Mouse (Mus musculus): Measurements from ENCODE around the gene Maged2. TPM values are rescaled to one million over a fixed set of nuclear protein-coding genes. Genes with fewer than 3 reads are reported as not detected.
"Not testable (repeated sequence)": the region's sequence is repeated elsewhere in the genome, so short reads cannot be mapped to it uniquely, and the experiment has no call there.

The Maged2 gene
- total and polyA plus RNA-seq, 3 experiments = 20.8 to 24.1 (median 23.1) TPM

- peak in 1 of 2 experiments; percentile 6 for DNase-seq
- H3K4me1 ChIP-seq (ENCODE audit: control insufficient read depth, insufficient read depth, low read length) = no peaks in the 10 kb centered on the region
- no peak overlapping the region for H3K9ac ChIP-seq (ENCODE audit: low read depth, low read length)
- intact Hi-C loops (cut with DNase I) = loop anchor here (2.0 to 10.0 kb wide), 2 partner anchors 139 to 221 kb away; no protein-coding TSS in a partner anchor
- no peaks in the 10 kb centered on the region for H3K79me2 ChIP-seq (replicated peaks; ENCODE audit: control insufficient read depth, insufficient read depth, low read length)
- no peak overlapping the region for H3K4me3 ChIP-seq
- H3K27ac ChIP-seq = no peak overlapping the region
- WGBS = 74% methylated on average over 1 of the region's 1 CpGs
- H3K27me3 ChIP-seq (ENCODE audit: control insufficient read depth, insufficient read depth, low read length) = no peaks in the 10 kb centered on the region
- no peaks in the 10 kb centered on the region for H3K36me3 ChIP-seq (ENCODE audit: control insufficient read depth, insufficient read depth, low read length)
- TF ChIP-seq POLR2A (IDR thresholded peaks at IDR 0.05; ENCODE audit: insufficient read depth, low read depth, low read length) (no peak), CTCF (IDR thresholded peaks at IDR 0.05) (no peak), EP300 (IDR thresholded peaks at IDR 0.05; ENCODE audit: insufficient read depth, low read depth, low read length) (no peak)
These were observed 1.5 kb upstream of the Maged2 start for GRCm38 (mm10) chrX:150815601-150816000.

DNA sequence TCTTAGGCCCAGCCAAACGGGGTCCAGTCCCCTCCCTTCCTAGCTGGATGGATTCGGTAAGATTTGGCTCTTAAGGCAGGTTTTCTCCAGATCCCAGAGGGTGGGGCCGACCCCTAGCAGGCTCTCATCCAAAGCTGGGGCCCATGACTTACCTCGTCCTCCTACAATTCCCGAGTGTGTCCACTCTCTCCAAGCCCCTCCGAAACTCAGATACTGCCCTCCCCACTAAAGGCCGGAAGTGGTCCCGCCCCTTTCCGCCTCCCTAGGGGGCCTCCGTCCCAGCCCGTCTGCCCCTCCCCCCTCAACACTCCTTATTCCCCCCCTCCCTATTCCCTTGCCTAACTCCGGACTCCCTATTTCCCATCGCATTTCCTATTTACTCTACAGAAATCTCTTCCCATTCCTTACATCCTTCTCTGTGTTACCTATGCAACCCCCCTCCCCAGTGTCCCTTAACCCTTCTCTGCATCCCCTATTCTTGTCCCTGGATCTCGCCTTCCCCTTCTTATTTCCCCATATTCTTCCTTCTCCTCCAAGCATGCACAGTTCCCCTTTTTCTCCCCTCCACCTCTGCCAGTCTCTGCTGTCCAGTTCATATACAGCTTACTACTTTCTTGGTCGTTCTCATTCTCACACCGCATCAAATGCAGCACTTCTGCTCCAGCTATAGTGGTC lies 544 bp downstream of the Maged2 start:
- intact Hi-C loops (cut with DNase I) = loop anchor here (2.0 to 10.0 kb wide), 3 partner anchors 141 to 284 kb away; partner anchors contain the start of gene Tsr2
- TF ChIP-seq CTCF (IDR thresholded peaks at IDR 0.05) (no peak), POLR2A (IDR thresholded peaks at IDR 0.05; ENCODE audit: insufficient read depth, low read depth, low read length) (no peak), EP300 (IDR thresholded peaks at IDR 0.05; ENCODE audit: insufficient read depth, low read depth, low read length) (no peak)
- H3K27me3 ChIP-seq (ENCODE audit: control insufficient read depth, insufficient read depth, low read length) = no peaks in the 10 kb centered on the region
- WGBS = 22% methylated on average over 16 of the region's 16 CpGs
- DNase-seq = peak; percentile 38 to 60
- H3K4me3 ChIP-seq = peak overlapping the region; percentile 54
- no peaks in the 10 kb centered on the region for H3K4me1 ChIP-seq (ENCODE audit: control insufficient read depth, insufficient read depth, low read length)
- peak overlapping the region; percentile 67 for H3K27ac ChIP-seq
- H3K36me3 ChIP-seq (ENCODE audit: control insufficient read depth, insufficient read depth, low read length) = no peaks in the 10 kb centered on the region
- H3K79me2 ChIP-seq (replicated peaks; ENCODE audit: control insufficient read depth, insufficient read depth, low read length) = no peaks in the 10 kb centered on the region
- peak overlapping the region; percentile 50 for H3K9ac ChIP-seq (ENCODE audit: low read depth, low read length)

DNA sequence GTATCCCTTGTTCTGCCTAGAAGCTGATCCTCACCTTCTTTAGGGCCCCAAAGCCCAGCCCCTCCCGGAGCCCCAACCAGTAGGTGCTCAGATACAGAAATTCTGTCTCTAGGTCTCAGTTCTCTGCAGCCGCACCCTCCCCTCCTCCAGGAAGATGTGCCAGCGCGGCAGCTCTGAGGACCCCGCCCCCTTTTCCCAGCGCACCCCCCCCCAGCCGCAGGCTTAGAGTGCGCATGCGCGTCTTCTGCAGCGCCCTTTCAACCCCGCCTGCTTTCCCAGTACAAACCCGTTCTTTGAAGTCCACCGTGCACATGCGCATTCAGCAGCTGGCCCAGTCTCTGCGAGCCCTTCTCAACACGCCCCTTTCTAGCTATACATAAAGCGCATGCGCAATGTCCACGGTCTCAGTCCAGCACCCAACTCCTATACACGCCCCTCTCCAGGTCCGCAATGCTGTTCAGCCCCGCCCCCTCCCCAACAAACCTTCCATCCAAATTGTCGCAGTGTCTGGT lies 1.3 kb downstream of the Maged2 start:
- intact Hi-C loops (cut with DNase I) = loop anchor here (5.0 to 10.0 kb wide), 2 partner anchors 218 to 284 kb away; partner anchors contain the start of gene Tsr2
- Histone ChIP-seq H3K27ac (peak overlapping the region; percentile 67), H3K36me3 (ENCODE audit: control insufficient read depth, insufficient read depth, low read length) (no peaks in the 10 kb centered on the region), H3K79me2 (replicated peaks; ENCODE audit: control insufficient read depth, insufficient read depth, low read length) (no peaks in the 10 kb centered on the region), H3K4me1 (ENCODE audit: control insufficient read depth, insufficient read depth, low read length) (no peaks in the 10 kb centered on the region), H3K9ac (ENCODE audit: low read depth, low read length) (peak overlapping the region; percentile 50), H3K27me3 (ENCODE audit: control insufficient read depth, insufficient read depth, low read length) (no peaks in the 10 kb centered on the region), H3K4me3 (peak overlapping the region; percentile 54)
- DNase-seq = peak; percentile 80 to 89
- TF ChIP-seq EP300 (IDR thresholded peaks at IDR 0.05; ENCODE audit: insufficient read depth, low read depth, low read length) = no peak
- no peak for TF ChIP-seq CTCF (IDR thresholded peaks at IDR 0.05)
- TF ChIP-seq POLR2A (IDR thresholded peaks at IDR 0.05; ENCODE audit: insufficient read depth, low read depth, low read length) = no peak
- WGBS = 14% methylated on average over 24 of the region's 24 CpGs

- H3K27me3 ChIP-seq (ENCODE audit: control insufficient read depth, insufficient read depth, low read length); H3K4me3 ChIP-seq; H3K79me2 ChIP-seq (replicated peaks; ENCODE audit: control insufficient read depth, insufficient read depth, low read length); H3K9ac ChIP-seq (ENCODE audit: low read depth, low read length); H3K4me1 ChIP-seq (ENCODE audit: control insufficient read depth, insufficient read depth, low read length); intact Hi-C loops (cut with DNase I); DNase-seq; H3K36me3 ChIP-seq (ENCODE audit: control insufficient read depth, insufficient read depth, low read length); H3K27ac ChIP-seq: not testable (repeated sequence)
- WGBS = 57% methylated on average over 2 of the region's 4 CpGs
These were observed 13.2 kb downstream of the Maged2 start for GRCm38 (mm10) chrX:150800987-150801386.

DNA sequence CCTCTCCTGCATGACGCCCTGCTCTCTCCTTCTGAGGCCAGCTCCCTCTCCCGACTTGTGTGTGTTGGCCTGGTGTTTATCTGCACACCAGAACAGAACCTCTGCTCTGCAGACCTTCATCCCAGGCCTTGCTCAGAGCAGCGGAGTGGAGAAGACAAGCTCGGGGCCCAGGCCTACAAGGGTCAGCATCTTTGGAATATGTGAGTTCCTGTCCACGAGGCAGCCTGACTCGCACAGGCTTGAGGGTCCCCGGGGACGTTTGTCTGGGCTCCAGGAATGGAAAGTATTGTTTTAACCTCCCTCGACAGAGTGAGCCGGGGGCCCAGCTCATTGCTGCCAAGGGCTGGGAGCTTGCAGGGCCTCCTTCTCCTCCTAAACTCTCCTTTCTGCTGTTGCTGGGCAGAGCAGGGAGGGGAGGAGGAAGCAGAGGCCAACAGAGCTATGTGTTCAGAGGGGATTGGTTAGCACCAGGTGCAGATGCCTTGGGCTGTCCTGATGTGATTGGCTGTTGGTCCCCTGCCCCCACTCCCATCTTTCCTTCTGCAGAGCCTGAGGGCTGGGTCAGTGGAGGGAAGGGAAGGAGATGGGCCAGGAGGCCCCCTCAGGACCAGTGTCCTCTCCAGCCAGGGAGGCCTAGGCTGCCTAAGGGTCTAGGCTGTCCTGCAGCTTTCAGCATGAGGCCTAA lies 15.5 kb downstream of the Maged2 start:
- H3K9ac ChIP-seq (ENCODE audit: low read depth, low read length); H3K36me3 ChIP-seq (ENCODE audit: control insufficient read depth, insufficient read depth, low read length); H3K27me3 ChIP-seq (ENCODE audit: control insufficient read depth, insufficient read depth, low read length); H3K27ac ChIP-seq; intact Hi-C loops (cut with DNase I); H3K79me2 ChIP-seq (replicated peaks; ENCODE audit: control insufficient read depth, insufficient read depth, low read length); H3K4me3 ChIP-seq; H3K4me1 ChIP-seq (ENCODE audit: control insufficient read depth, insufficient read depth, low read length): not testable (repeated sequence)
- DNase-seq = peak in 1 of 2 experiments; percentile 3
- 41% methylated on average over 5 of the region's 10 CpGs for WGBS

Other genes with a start within 250 kb of the Maged2 start
- gene Pfkfb1, start 226.1 kb downstream of the Maged2 start, total RNA-seq (2021) = 10 to 100 TPM in 1 of 2 experiments, 1 to 10 TPM in 1; 5.5 to 16.4 TPM
- gene Pfkfb1, start 226.1 kb downstream of the Maged2 start, polyA plus RNA-seq (2012; rRNA removed) = 17.0 and 24.5 TPM in 2 replicates
- gene Apex2, start 224.5 kb downstream of the Maged2 start, total RNA-seq (2021) = 1 to 10 TPM; 6.5 to 9.6 TPM
- 6.9 and 10.7 TPM in 2 replicates for gene Apex2, start 224.5 kb downstream of the Maged2 start, polyA plus RNA-seq (2012; rRNA removed)
- 1 to 10 TPM; 1.0 to 1.1 TPM for gene Tro, start 156.8 kb downstream of the Maged2 start, total RNA-seq (2021)
- 1.6 and 1.8 TPM in 2 replicates for gene Tro, start 156.8 kb downstream of the Maged2 start, polyA plus RNA-seq (2012; rRNA removed)
- 10 to 100 TPM; 36.8 to 38.9 TPM for gene Gnl3l, start 203.0 kb upstream of the Maged2 start, total RNA-seq (2021)
- 10.8 and 17.1 TPM in 2 replicates for gene Gnl3l, start 203.0 kb upstream of the Maged2 start, polyA plus RNA-seq (2012; rRNA removed)
- gene Fgd1, start 231.8 kb upstream of the Maged2 start, total RNA-seq (2021) = 10 to 100 TPM in 1 of 2 experiments, 1 to 10 TPM in 1; 8.4 to 10.3 TPM
- 8.9 and 10.1 TPM in 2 replicates for gene Fgd1, start 231.8 kb upstream of the Maged2 start, polyA plus RNA-seq (2012; rRNA removed)

All from heart, adult 2 months (tissue).